Mouse (Mus musculus) CH12F3 (cell line): ENCODE data around the gene Elfn1.

Experiments used
- in situ Hi-C: fragments of 300-500 bp; cut with MboI; formaldehyde crosslinking; loops from 2 replicates; pipeline ENCODE4 v1.14.3; 2020; ENCODE audit warnings: low sequenced_read_pairs

Elfn1 gene

GRCm38 (mm10) chr5:139907714-139908242 is at the start of gene Elfn1:
TSS of gene Elfn1 (plus strand) at chr5:139907943.
- in situ Hi-C loops, result no loop called here

- in situ Hi-C loops, result no loop called here
These were observed 47.2 kb upstream of the Elfn1 start for GRCm38 (mm10) chr5:139860328-139861104.

- in situ Hi-C loops, result no loop called here
These were observed 45.0 kb upstream of the Elfn1 start for GRCm38 (mm10) chr5:139862759-139863158.

- in situ Hi-C loops, result no loop called here
These were observed 36.9 kb upstream of the Elfn1 start for GRCm38 (mm10) chr5:139870886-139871285.

- in situ Hi-C loops, result no loop called here
These were observed 36.2 kb upstream of the Elfn1 start for GRCm38 (mm10) chr5:139871526-139871925.

GRCm38 (mm10) chr5:139877563-139877962 is 30.2 kb upstream of the Elfn1 start:
- in situ Hi-C loops, result no loop called here

GRCm38 (mm10) chr5:139879694-139880093 is 28.0 kb upstream of the Elfn1 start:
- in situ Hi-C loops, result no loop called here

GRCm38 (mm10) chr5:139881161-139881560 is 26.6 kb upstream of the Elfn1 start:
- in situ Hi-C loops, result no loop called here

- in situ Hi-C loops, result no loop called here
These were observed 19.1 kb upstream of the Elfn1 start for GRCm38 (mm10) chr5:139888624-139889023.

- in situ Hi-C loops, result no loop called here
These were observed 18.4 kb upstream of the Elfn1 start for GRCm38 (mm10) chr5:139889370-139889769.

- in situ Hi-C loops, result no loop called here
These were observed 15.3 kb upstream of the Elfn1 start for GRCm38 (mm10) chr5:139892326-139892994.

- in situ Hi-C loops, result no loop called here
These were observed 14.8 kb upstream of the Elfn1 start for GRCm38 (mm10) chr5:139892995-139893345.

- in situ Hi-C loops, result no loop called here
These were observed 13.7 kb upstream of the Elfn1 start for GRCm38 (mm10) chr5:139894025-139894508.

GRCm38 (mm10) chr5:139899044-139899443 is 8.7 kb upstream of the Elfn1 start:
- in situ Hi-C loops, result no loop called here

GRCm38 (mm10) chr5:139905121-139905520 is 2.6 kb upstream of the Elfn1 start:
- in situ Hi-C loops, result no loop called here

- in situ Hi-C loops, result no loop called here
These were observed 1.2 kb upstream of the Elfn1 start for GRCm38 (mm10) chr5:139906507-139906906.

GRCm38 (mm10) chr5:139907241-139907640 is 502 bp upstream of the Elfn1 start:
- in situ Hi-C loops, result no loop called here

GRCm38 (mm10) chr5:139908243-139908810 is 584 bp downstream of the Elfn1 start:
- in situ Hi-C loops, result no loop called here

GRCm38 (mm10) chr5:139908811-139909627 is 1.3 kb downstream of the Elfn1 start:
- in situ Hi-C loops, result no loop called here

GRCm38 (mm10) chr5:139909710-139910550 is 2.2 kb downstream of the Elfn1 start:
- in situ Hi-C loops, result no loop called here
